Mouse (Mus musculus) limb, embryonic 14.5 days (tissue): ENCODE results near the gene Utp14b. TPM values are rescaled to one million over a fixed set of nuclear protein-coding genes. Genes with fewer than 3 reads are reported as not detected.

Experiments
- ATAC-seq: fragments of 200-750 bp; cut with Nextera tagmentation; 2 replicates; pipeline ENCODE4 v1.8.0; 2017; ENCODE audit warnings: low read depth, moderate number of reproducible peaks, moderate TSS enrichment; ENCODE audit not compliant: low FRiP score
- DNase-seq: peaks from one replicate; pipeline ENCODE4 v3.0.0-alpha.2; 2015; ENCODE audit warnings: low spot score
- H3K27ac ChIP-seq: fragments of 300-500 bp; sonication (generic); replicated peaks from 2 replicates; pipeline ENCODE4 v1.5.1; 2014; ENCODE audit warnings: low read depth, mild to moderate bottlenecking, low read length, moderate library complexity, mixed read lengths
- H3K27me3 ChIP-seq: fragments of 300-500 bp; sonication (generic); 2 replicates; pipeline ENCODE4 v1.6.1; 2014; ENCODE audit warnings: low read length, mixed read lengths; ENCODE audit not compliant: control insufficient read depth, insufficient read depth
- H3K36me3 ChIP-seq: fragments of 300-500 bp; sonication (generic); 2 replicates; pipeline ENCODE4 v1.6.1; 2014; ENCODE audit warnings: mild to moderate bottlenecking, low read length, moderate library complexity, mixed read lengths; ENCODE audit not compliant: control insufficient read depth, insufficient read depth
- H3K4me1 ChIP-seq: fragments of 300-500 bp; sonication (generic); 2 replicates; pipeline ENCODE4 v1.6.1; 2014; ENCODE audit warnings: antibody characterized with exemption, low read length, mixed read lengths; ENCODE audit not compliant: control insufficient read depth, insufficient read depth
- H3K4me2 ChIP-seq: fragments of 300-500 bp; sonication (generic); replicated peaks from 2 replicates; pipeline ENCODE4 v1.6.1; 2014; ENCODE audit warnings: low read depth, mild to moderate bottlenecking, low read length, moderate library complexity; ENCODE audit not compliant: severe bottlenecking
- H3K4me3 ChIP-seq: fragments of 300-500 bp; sonication (generic); replicated peaks from 2 replicates; pipeline ENCODE4 v1.5.1; 2014; ENCODE audit warnings: low read length
- H3K9ac ChIP-seq: fragments of 300-500 bp; sonication (generic); 2 replicates; pipeline ENCODE4 v1.6.1; 2014; ENCODE audit warnings: mild to moderate bottlenecking, low read depth, low read length, moderate library complexity; ENCODE audit not compliant: severe bottlenecking
- H3K9me3 ChIP-seq: fragments of 300-500 bp; sonication (generic); 2 replicates; pipeline ENCODE4 v1.6.1; 2016; ENCODE audit warnings: low read length; ENCODE audit not compliant: control insufficient read depth
- POLR2A ChIP-seq: fragments of 200-500 bp; IDR thresholded peaks from 2 replicates; pipeline ENCODE4 v1.8.0; 2012; ENCODE audit warnings: inconsistent platforms, mild to moderate bottlenecking, moderate library complexity, borderline replicate concordance; ENCODE audit not compliant: insufficient read depth, insufficient read length; ENCODE audit errors: extremely low read depth
- WGBS: fragments of 180-500 bp; shearing (Covaris S2); extraction: QIAGEN DNeasy Blood & Tissue Kit; methylation state at CpG from one replicate; pipeline ENCODE4 v1.1.7; 2014; 5-methylcytosine and 5-hydroxymethylcytosine counted together
- polyA plus RNA-seq, 2 experiments: library from polyadenylated mRNA; depleted of rRNA in 1 of 2; stranded (reverse) in 1 of 2; unstranded in 1 of 2; fragments of >200 nt; fragmentation: Nextera tagmentation in 1 of 2; extraction: Ambion mirVana in 1 of 2; gene quantifications; 2 replicates each; pipeline versions ENCODE4 v1.2.1 to v1.2.3; 2012 to 2014

Utp14b gene
- polyA plus RNA-seq, 2 experiments = 4.5 to 4.6 TPM

DNA sequence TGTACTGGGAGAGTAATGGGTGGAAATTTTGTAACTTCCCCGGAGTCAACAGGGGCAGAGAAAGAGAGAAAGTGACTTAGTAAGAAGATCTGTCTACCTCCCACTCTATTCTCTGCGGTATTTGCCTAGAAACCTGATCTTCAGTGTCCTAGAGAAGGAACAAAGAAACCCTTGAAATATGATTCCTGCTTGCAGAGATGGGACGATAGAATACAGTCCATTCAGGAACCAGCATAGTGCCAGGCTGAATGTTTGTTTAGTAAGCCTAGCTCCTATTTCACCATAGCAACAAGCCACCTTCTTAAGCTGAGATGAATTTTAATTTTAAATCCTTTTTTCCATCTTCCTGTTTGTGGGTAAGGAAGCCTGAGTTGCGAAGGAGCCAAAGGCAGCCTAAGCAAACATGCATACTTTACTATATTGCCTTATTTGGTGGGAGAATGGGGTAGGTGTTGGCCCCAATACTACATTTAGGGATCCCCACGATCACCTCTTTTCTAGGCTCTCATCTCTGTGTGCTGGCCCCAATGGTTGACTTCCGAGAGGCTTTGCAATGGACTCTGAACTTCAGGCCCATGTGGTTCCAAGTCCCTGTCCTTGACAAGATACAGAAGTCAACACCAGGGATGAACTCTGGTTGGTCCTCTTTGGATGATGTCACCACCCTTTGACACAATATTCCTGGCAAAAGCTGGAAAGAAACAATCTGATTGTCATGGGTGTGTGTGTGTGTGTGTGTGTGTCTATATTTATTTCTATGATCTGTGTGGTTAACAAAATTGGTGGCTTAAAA lies 8.4 kb upstream of the Utp14b start:
- TF ChIP-seq POLR2A = no peak
- Histone ChIP-seq H3K36me3 (no peaks in the 10 kb centered on the region), H3K4me3 (no peak overlapping the region), H3K9ac (no peak overlapping the region), H3K27me3 (no peaks in the 10 kb centered on the region), H3K4me2 (no peak overlapping the region), H3K27ac (no peak overlapping the region), H3K9me3 (no peaks in the 10 kb centered on the region), H3K4me1 (peaks cover 8% of the 10 kb centered on the region)
- WGBS = 41% methylated on average over 6 of the region's 6 CpGs
- peak; percentile 39 for DNase-seq
- peak; percentile 30; the same call in 1 of the 2 replicates for ATAC-seq

DNA sequence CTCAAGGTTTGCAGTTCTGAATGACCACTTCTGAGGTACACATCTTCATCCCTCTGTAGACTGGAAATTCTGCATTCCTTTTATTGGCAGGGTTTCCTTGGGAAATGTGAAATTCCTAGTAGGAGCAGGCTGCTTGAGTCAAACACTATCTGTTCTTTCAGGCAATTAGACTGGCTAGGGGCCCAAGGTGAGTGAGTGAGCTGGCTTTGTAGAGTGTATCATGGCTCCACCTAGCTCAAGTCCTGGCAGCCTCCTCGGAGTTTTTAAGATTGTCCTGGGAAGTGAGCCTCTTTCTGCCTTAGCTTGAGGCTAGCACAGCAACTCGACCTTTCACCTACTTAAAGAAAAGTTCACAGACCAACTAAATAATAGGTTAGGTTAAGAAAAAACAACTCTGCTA lies 1.4 kb upstream of the Utp14b start:
- no peaks in the 10 kb centered on the region for H3K27me3 ChIP-seq
- peaks cover 22% of the 10 kb centered on the region for H3K4me1 ChIP-seq
- H3K4me3 ChIP-seq = no peak overlapping the region
- TF ChIP-seq POLR2A = no peak
- H3K9ac ChIP-seq = no peak overlapping the region
- H3K9me3 ChIP-seq = no peaks in the 10 kb centered on the region
- ATAC-seq (no peak), DNase-seq (peak; percentile 54)
- H3K4me2 ChIP-seq = no peak overlapping the region
- no peaks in the 10 kb centered on the region for H3K36me3 ChIP-seq
- peak overlapping the region; percentile 96 for H3K27ac ChIP-seq
- 9% methylated on average over 2 of the region's 2 CpGs for WGBS

DNA sequence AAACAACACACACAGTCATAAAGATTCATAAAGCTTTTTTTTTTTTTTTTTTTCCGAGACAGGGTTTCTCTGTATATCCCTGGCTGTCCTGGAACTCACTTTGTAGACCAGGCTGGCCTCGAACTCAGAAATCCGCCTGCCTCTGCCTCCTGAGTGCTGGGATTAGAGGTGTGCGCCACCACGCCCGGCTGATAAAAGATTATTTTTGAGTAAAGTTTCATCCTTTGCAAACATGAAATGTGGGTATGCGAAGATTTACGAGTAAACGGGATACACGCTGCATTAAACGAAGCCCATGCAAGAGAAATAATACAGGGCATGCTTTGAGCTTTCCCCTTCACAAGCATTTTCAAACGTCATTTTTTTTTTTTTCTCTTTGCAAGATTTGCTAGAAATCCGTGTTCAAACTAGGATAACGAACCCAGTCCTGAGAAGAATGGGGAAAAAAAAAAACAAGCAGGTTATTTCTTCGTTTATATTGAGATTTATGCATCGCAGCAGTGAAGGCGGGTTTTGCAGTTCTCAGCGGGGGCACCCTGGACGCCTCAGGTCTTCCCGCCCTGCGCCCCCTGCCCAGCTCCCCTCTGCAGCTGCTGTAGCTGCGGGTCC lies 713 bp upstream of the Utp14b start:
- H3K27ac ChIP-seq = peak overlapping the region; percentile 96
- H3K27me3 ChIP-seq = no peaks in the 10 kb centered on the region
- peak overlapping the region; percentile 94 for H3K9ac ChIP-seq
- WGBS = 27% methylated on average over 22 of the region's 22 CpGs
- H3K4me1 ChIP-seq = peaks cover 22% of the 10 kb centered on the region
- H3K9me3 ChIP-seq = no peaks in the 10 kb centered on the region
- H3K36me3 ChIP-seq = no peaks in the 10 kb centered on the region
- ATAC-seq (no peak), DNase-seq (no peak)
- peak overlapping the region; percentile 52 for H3K4me2 ChIP-seq
- H3K4me3 ChIP-seq = peak overlapping the region; percentile 94
- no peak for TF ChIP-seq POLR2A

DNA sequence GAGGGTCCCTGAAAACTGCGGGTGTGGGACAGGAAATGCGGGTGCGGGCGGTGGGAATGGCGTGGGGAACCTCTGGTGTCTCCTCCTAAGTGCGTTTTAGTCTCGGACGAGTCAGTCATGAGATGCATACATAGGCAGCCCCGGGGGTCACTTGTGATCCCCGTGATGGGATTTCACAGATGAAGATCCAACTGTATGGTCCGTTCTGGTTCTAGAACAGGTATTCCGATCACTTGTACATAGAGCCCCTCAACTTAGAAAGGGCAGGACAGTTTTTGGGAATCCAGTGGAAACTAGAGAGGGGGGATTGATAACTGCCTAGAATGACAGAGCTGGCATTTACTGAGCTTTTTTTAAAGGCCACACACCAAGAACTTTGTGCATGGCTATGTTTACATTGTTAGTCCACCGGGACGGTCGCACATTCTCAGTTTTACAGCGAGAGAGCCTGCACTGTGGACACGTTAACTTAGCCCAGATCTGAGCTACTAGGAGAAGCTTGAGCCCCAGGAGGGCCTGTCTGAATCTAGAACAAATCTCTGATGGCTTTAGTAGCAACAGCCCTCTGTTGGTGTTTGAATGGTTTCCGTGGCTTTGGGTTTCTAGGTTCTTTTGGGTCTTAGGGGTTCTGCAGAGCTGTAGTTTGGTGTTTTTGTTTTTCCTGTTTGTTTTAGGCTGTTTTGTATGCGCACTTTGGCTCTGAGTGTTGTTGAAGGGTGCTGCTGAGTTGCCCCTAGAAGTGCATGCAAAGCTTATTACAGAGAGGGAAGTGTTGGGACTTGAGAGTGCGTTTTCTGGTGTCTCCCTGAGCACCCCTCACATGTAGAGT lies 817 bp downstream of the Utp14b start:
- Histone ChIP-seq H3K36me3 (no peaks in the 10 kb centered on the region), H3K4me3 (peak overlapping the region; percentile 94), H3K4me2 (peak overlapping the region; percentile 52), H3K9ac (peak overlapping the region; percentile 94), H3K27ac (peak overlapping the region; percentile 96), H3K4me1 (peaks cover 22% of the 10 kb centered on the region), H3K9me3 (no peaks in the 10 kb centered on the region), H3K27me3 (no peaks in the 10 kb centered on the region)
- no peak for TF ChIP-seq POLR2A
- no peak for ATAC-seq
- WGBS = 2% methylated on average over 20 of the region's 20 CpGs
- DNase-seq = no peak

DNA sequence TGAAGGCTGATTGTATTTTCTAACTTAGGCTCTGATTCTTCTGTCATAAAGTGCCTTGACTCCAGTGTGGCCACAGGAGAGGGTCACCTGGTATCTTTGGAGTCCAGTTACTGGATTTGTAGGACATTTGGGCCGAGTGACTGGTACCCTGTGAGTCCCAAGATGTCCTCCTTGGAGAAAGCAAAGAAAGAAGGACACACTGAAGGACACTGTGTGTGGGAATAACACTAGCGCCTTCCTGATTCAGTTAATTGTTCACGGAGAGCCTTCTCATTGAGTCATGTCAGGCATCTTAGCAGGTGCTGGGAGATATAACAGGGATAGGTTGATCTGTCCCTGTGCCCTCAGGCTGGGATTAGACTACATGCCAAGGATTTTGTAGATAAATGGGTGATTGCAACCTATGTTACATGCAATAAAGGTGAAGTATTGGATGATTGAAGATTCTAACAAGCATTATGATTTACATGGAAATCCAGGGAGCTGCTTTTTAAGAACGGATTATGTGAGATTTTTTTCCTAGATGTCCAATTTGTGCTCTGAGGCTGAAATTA lies 1.5 kb downstream of the Utp14b start:
- peak overlapping the region; percentile 52 for H3K4me2 ChIP-seq
- no peak for TF ChIP-seq POLR2A
- no peak overlapping the region for H3K27ac ChIP-seq
- no peak for DNase-seq
- ATAC-seq = no peak
- H3K36me3 ChIP-seq = peaks cover 2% of the 10 kb centered on the region; the same call in 1 of the 2 replicates
- peaks cover 22% of the 10 kb centered on the region for H3K4me1 ChIP-seq
- no peaks in the 10 kb centered on the region for H3K9me3 ChIP-seq
- peak overlapping the region; percentile 94; the same call in 1 of the 2 replicates for H3K9ac ChIP-seq
- WGBS = 47% methylated on average over 4 of the region's 4 CpGs
- no peaks in the 10 kb centered on the region for H3K27me3 ChIP-seq
- H3K4me3 ChIP-seq = peak overlapping the region; percentile 94
